Mouse (Mus musculus) fibroblast of lung, adult 2 months (primary cell): Measurements from ENCODE around the gene Lrrc39.
A peak's percentile ranks its signal among the peaks of the same experiment; 100 is the strongest.

Experiments used
- DNase-seq: peaks from one replicate; pipeline ENCODE4 v3.0.0-alpha.2; 2011; ENCODE audit warnings: low read depth

The Lrrc39 gene

DNA sequence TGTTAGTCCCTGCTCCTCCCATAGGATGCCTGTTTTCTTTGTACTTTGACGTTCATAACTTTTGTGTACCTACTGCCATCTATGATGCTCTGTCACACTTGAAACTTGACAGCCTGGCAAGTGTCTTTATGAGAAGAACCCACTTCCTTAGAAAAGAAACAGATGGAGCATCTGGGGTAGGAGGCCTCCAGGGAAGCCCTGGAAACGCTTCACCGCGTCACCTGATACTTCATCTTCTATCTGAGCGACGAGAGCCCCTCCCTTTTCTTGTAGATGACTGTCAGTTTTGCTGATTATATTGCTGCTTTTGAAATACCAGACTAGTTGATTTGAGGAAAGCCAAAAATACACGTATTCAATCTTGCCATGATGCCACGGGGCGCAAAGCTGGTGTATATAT, 41.8 kb downstream of the Lrrc39 start:
- no peak for DNase-seq

DNA sequence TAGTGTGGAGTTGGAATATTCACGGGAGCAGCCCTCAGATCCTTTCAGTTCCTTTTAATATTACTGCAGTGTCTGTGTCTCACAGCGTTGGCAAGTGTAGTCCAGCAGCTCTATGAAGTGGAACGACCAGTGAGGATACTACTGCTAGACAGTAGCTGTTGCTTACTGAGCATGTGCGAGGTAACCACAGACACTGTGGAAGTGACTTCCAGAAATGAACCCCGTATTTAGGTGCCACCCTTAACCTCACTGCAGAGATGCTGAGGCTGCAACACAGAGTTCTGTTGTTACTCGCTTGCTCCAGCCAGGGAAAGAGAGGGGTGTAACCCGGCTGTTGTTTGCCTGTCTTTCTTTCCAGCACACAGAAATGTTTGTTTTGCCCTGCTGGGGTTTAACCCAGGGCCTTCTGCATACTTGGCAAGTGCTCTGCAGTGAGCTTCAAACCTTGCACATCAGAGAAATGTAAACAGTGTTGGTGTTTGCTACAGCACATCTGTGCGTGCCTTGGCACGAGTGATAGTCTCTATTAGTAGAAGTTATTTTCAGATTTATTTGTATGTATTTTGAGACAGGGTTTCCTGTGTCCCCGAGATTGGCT, 51.6 kb downstream of the Lrrc39 start, which contains the start of gene Trmt13:
Gene Trmt13, minus strand, starts transcription at position 293 of the 598 bp plus-strand sequence.
- DNase-seq, result peak; percentile 61

DNA sequence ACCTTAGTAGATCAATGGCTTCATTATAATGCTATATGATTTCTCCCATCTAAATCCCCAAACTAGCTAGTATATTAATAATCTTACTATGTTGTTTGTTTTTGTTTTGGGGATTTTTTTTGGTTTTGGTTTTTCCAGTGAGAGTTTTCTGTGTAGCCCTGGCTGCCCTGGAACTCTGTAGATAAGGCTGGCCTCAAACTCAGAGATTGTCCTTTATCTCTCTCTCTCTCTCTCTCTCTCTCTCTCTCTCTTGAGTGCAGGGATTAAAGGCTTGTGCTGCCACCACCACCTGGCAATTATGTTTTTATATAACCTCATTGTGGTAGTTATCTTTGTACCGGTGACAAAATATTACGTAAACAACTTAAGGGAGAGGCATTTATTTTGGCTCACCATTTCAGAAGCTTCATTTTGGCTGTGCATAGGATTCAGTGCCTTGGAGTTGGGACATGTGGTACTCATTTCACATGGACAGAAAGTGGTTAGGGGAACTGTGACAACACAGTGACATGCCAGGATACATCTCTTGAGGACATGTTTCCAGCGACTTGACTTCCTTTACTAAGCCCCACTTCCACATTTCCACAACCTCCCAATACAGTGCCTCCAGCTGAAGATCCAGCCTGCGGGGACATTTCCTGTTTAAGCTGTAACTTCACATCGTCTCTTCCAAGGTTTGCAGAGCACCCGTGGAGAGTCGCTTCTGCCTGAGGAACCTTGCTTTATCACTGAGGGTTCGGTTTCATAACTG, 52.7 kb downstream of the Lrrc39 start:
- no peak for DNase-seq

DNA sequence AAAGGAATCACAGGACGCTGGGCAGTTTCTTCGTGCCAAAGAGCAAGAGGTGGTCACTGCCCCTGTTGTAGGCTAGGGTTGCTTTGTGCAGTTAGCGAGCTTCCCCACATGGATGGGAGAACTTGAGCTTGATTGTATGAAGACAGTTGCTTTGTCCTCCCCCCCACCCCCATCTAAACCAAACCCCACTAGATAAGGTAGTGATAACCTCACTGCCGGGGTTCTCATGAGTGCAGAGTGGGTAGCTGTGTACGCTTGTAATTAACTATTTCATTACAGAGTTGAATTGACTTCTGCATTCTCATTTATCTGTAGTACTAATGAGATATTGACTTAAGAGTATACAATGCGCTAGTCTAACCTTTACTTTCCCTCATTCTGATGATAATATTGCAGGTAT, 56.1 kb downstream of the Lrrc39 start:
- no peak for DNase-seq

DNA sequence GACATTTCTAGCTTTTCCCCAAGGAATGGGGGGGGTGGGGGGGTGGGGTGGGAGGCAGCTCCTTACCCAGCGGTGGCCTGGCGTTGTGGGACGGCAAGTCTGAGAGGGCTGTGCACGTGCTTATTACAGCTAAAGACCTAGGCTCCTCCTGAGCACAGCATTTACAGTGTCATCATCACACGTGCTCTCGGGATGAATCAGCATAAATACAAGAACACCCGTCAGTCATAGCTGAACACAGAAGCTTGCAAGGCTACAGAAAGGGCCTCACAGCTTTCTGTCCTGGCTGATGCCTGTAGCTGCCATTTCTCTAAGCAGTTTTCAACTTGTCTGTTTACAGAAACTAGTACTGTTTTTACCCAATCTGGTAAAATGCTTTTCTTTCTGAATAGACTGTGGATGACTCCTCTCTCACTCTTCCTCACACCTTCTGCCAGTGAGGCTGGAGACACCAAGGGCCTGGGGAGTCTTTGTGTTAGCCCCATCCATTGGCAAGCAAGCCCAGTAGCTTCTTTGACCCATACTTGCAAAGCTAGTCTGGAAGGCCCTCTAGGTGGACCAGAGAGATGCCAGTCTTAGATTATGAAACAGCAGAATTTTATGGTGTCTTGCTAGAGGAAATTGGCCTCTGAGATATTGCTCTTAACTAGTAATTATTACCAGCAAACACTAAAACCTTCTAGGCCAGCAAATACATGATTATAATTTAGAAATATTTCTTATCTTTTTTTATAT, 58.0 kb downstream of the Lrrc39 start:
- DNase-seq, result no peak

DNA sequence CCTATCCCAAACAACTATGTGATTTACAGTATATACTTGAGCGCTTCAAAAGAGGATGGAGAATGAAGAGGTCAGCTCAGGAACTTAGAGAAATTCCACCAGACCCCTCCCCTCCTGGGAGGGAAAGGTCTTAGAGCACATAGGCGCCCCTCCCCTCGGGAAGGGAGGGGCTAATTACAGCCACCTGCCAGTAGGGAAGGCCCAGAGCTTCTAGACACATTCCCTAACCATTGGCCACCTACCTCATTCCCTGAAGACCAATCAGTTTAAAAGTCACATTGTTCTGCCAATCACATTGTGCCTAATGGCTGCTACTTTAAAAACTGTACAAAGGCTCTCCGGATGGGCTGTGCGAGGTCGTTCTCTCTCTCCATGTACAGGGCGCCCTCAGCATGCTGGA, 59.9 kb downstream of the Lrrc39 start:
- no peak for DNase-seq

DNA sequence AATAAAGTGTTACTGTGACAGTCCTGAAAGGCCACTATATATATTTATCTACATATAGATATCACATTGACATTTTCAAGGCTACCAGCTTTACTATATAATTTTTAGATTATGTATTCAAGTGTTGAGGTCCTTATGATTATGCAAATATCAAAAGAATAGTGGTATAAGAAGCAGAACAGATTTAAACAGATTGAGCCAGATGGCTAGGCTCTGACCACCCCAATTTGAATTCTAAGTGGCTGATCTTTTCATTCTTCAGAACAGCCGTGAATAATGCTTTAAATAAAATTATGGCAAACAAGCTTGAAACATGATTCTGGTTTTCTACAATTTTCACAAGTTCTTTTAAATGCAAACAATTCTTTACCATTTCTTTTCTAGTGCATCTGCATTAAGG, 68.7 kb downstream of the Lrrc39 start:
- no peak for DNase-seq
